Mouse (Mus musculus) liver, adult 2 months (tissue): Measurements from ENCODE around the gene Fads6.

Experiments used
- CTCF ChIP-seq: fragments of 200-500 bp; IDR thresholded peaks from 2 replicates; pipeline ENCODE4 v1.5.1; 2011; ENCODE audit warnings: low read depth, low read length, control low read depth
- POLR2A ChIP-seq: fragments of 200-500 bp; IDR thresholded peaks from 2 replicates; pipeline ENCODE4 v1.6.1; 2011; ENCODE audit warnings: low read length, control low read depth; ENCODE audit not compliant: insufficient read depth; ENCODE audit errors: extremely low read depth

- TF ChIP-seq POLR2A (no peak), CTCF (no peak)
These were observed 3.9 kb upstream of the Fads6 start for GRCm38 (mm10) chr11:115301351-115301750.
